Mouse (Mus musculus) urinary bladder, adult 2 months (tissue): Measurements from ENCODE around the gene Zap70. TPM values are rescaled to one million over a fixed set of nuclear protein-coding genes. Genes with fewer than 3 reads are reported as not detected.

ENCODE experiments used
- DNase-seq: peaks from one replicate; pipeline ENCODE4 v3.0.0; 2022; ENCODE audit warnings: low spot score
- polyA plus RNA-seq: library from polyadenylated mRNA; depleted of rRNA; stranded (reverse); fragments of >200 nt; gene quantifications from 2 replicates; pipeline ENCODE4 v1.2.3, GENCODE M21; 2012; rRNA removed

Gene Zap70
- polyA plus RNA-seq, 1 experiment = 1.1 TPM

DNA sequence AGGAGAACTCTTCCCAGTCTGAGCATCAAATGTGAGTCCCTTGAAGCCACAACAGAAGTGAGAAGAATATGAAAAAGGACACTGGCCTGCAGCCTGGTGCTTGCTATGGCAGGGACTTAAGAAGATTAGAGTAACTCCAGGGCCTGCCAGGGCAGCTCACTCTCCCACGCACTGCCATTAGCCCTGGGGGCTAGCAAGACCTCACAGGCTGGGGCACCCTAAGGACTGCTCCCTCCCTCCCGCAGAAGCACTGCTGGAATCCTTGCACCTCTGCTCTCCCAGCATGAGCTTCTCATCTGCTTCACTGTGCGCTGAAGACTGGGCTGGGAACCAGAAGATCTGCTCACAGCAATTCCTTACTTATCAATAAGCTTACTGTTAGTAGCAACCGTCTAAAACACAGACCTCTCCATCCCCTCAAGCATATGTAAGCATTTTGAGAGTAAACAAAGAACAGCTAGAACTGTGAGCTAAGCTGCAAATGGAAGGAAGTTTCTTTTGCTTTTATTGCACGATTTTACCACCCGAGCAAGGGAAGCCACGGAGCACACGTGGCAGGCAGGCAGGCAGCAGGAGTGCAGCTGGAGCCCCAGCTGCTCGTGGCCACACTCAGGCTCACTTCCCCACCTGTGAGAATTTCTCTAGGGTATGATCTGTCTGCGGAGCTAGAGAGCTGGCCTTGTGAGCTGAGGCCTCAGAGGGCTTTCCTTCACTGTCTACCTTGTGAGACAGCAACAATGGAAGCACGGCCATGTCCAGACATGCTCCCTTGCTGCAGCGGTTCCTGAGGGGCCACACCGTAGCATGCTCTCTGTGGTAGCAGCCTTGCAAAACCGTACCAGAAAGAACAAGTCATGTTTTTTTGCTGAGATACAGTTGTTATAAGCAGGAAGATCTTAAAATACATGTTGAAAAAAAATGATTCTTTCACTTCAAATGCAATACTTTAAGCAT lies 69.6 kb downstream of the Zap70 start:
- DNase-seq = no peak

Other genes with a start within 250 kb of the Zap70 start
- 15.2 and 17.6 TPM in 2 replicates for gene Cnnm3, start 249.9 kb upstream of the Zap70 start, polyA plus RNA-seq
- 21.3 and 26.1 TPM in 2 replicates for gene Ankrd23, start 224.9 kb upstream of the Zap70 start, polyA plus RNA-seq
- 0.12 and 0.25 TPM in 2 replicates for gene Gm42417, start 222.4 kb upstream of the Zap70 start, polyA plus RNA-seq
- gene Ankrd39, start 214.4 kb upstream of the Zap70 start, polyA plus RNA-seq = 19.6 and 26.7 TPM in 2 replicates
- 25.6 and 30.8 TPM in 2 replicates for gene Sema4c, start 203.4 kb upstream of the Zap70 start, polyA plus RNA-seq
- 4.3 TPM in 2 replicates for gene Fam178b, start 78.6 kb upstream of the Zap70 start, polyA plus RNA-seq
- gene Cox5b, start 70.3 kb upstream of the Zap70 start, polyA plus RNA-seq = 400 and 450 TPM in 2 replicates
- gene 4933424G06Rik, start 51.6 kb upstream of the Zap70 start, polyA plus RNA-seq = 0.10 and 0.14 TPM in 2 replicates
- gene Actr1b, start 47.4 kb upstream of the Zap70 start, polyA plus RNA-seq = 116 and 141 TPM in 2 replicates
- 15.0 and 26.4 TPM in 2 replicates for gene Tmem131, start 181.9 kb downstream of the Zap70 start, polyA plus RNA-seq